Mouse (Mus musculus) liver, adult 2 months (tissue): ENCODE results near the gene Nsd2. TPM values are rescaled to one million over a fixed set of nuclear protein-coding genes. Genes with fewer than 3 reads are reported as not detected.
"Not testable (repeated sequence)": the region's sequence is repeated elsewhere in the genome, so short reads cannot be mapped to it uniquely, and the experiment has no call there.

Source experiments
- DNase-seq: peaks from one replicate; pipeline ENCODE4 v3.0.0-alpha.2; 2011; ENCODE audit warnings: low read depth, low spot score; ENCODE audit errors: extremely low read depth
- H3K27ac ChIP-seq: fragments of 200-500 bp; replicated peaks from 2 replicates; pipeline ENCODE4 v1.5.1; 2012; ENCODE audit warnings: low read depth, mild to moderate bottlenecking, control low read depth, inconsistent platforms, low read length; ENCODE audit not compliant: insufficient read depth
- H3K27me3 ChIP-seq: fragments of 200-500 bp; 2 replicates; pipeline ENCODE4 v1.6.1; 2012; ENCODE audit warnings: mild to moderate bottlenecking, moderate library complexity, low read length, inconsistent platforms; ENCODE audit not compliant: control insufficient read depth, insufficient read depth
- H3K36me3 ChIP-seq: fragments of 200-500 bp; 2 replicates; pipeline ENCODE4 v1.6.1; 2012; ENCODE audit warnings: low read length, inconsistent platforms; ENCODE audit not compliant: control insufficient read depth, insufficient read depth
- H3K4me1 ChIP-seq: fragments of 200-500 bp; 2 replicates; pipeline ENCODE4 v1.6.1; 2011; ENCODE audit warnings: low read length; ENCODE audit not compliant: control insufficient read depth, insufficient read depth
- H3K4me3 ChIP-seq: fragments of 200-500 bp; 2 replicates; pipeline ENCODE4 v1.5.1; 2011; ENCODE audit warnings: low read depth, mild to moderate bottlenecking, control low read depth, low read length, moderate library complexity; ENCODE audit not compliant: insufficient read depth
- H3K79me2 ChIP-seq: fragments of 200-500 bp; 2 replicates; pipeline ENCODE4 v1.6.1; 2012; ENCODE audit warnings: inconsistent platforms, mild to moderate bottlenecking, low read length, moderate library complexity; ENCODE audit not compliant: control insufficient read depth, insufficient read depth
- H3K9ac ChIP-seq: fragments of 200-500 bp; 2 replicates; pipeline ENCODE4 v1.6.1; 2012; ENCODE audit warnings: low read depth, mild to moderate bottlenecking, control low read depth, inconsistent platforms, low read length
- CTCF ChIP-seq: fragments of 200-500 bp; IDR thresholded peaks from 2 replicates; pipeline ENCODE4 v1.5.1; 2011; ENCODE audit warnings: low read depth, low read length, control low read depth
- WGBS: fragments of 180-500 bp; shearing (Covaris S2); methylation state at CpG from one replicate; pipeline ENCODE4 v1.1.7; 2018; 5-methylcytosine and 5-hydroxymethylcytosine counted together
- polyA plus RNA-seq: library from polyadenylated mRNA; depleted of rRNA; stranded (reverse); fragments of >200 nt; gene quantifications from 2 replicates; pipeline ENCODE4 v1.2.3, GENCODE M21; 2012; rRNA removed
- total RNA-seq: library from RNA; depleted of rRNA; stranded (reverse); fragments of >200 nt; gene quantifications from 2 replicates; pipeline ENCODE4 v1.2.3, GENCODE M21; 2014; rRNA removed

Nsd2 gene
- total and polyA plus RNA-seq, 2 experiments = 2.6 to 9.3 TPM

- H3K4me3 ChIP-seq, H3K27ac ChIP-seq, H3K4me1 ChIP-seq, DNase-seq, H3K79me2 ChIP-seq, H3K9ac ChIP-seq, H3K36me3 ChIP-seq, H3K27me3 ChIP-seq: not testable (repeated sequence)
- peak; percentile 59 for TF ChIP-seq CTCF
- 83% methylated on average over 16 of the region's 16 CpGs for WGBS
These were observed 126.5 kb downstream of the Nsd2 start for GRCm38 (mm10) chr5:33947035-33947434.

Other genes starting within 250 kb of the Nsd2 start
- gene Fam53a, start 191.1 kb upstream of the Nsd2 start, total RNA-seq = 9.4 and 13.0 TPM in 2 replicates
- gene Fam53a, start 191.1 kb upstream of the Nsd2 start, polyA plus RNA-seq = 19.4 and 21.6 TPM in 2 replicates
- gene Gm9903, start 190.8 kb upstream of the Nsd2 start, total RNA-seq = 0.09 and 0.34 TPM in 2 replicates
- gene Gm9903, start 190.8 kb upstream of the Nsd2 start, polyA plus RNA-seq = 0.06 TPM in 1 of 2 replicates, not detected in the other
- gene Slbp, start 168.2 kb upstream of the Nsd2 start, total RNA-seq = 20.7 TPM in 2 replicates
- gene Slbp, start 168.2 kb upstream of the Nsd2 start, polyA plus RNA-seq = 5.6 and 6.3 TPM in 2 replicates
- 0.92 and 2.3 TPM in 2 replicates for gene Tacc3, start 162.6 kb upstream of the Nsd2 start, total RNA-seq
- 0.82 and 1.3 TPM in 2 replicates for gene Tacc3, start 162.6 kb upstream of the Nsd2 start, polyA plus RNA-seq
- gene Tmem129, start 162.3 kb upstream of the Nsd2 start, total RNA-seq = 12.0 and 13.8 TPM in 2 replicates
- 39.8 and 41.0 TPM in 2 replicates for gene Tmem129, start 162.3 kb upstream of the Nsd2 start, polyA plus RNA-seq
- gene Fgfr3, start 99.1 kb upstream of the Nsd2 start, total RNA-seq = 18.8 and 18.9 TPM in 2 replicates
- gene Fgfr3, start 99.1 kb upstream of the Nsd2 start, polyA plus RNA-seq = 47.7 and 57.0 TPM in 2 replicates
- gene Letm1, start 37.9 kb upstream of the Nsd2 start, total RNA-seq = 17.9 and 19.0 TPM in 2 replicates
- gene Letm1, start 37.9 kb upstream of the Nsd2 start, polyA plus RNA-seq = 48.5 and 66.4 TPM in 2 replicates
- 2.6 and 3.7 TPM in 2 replicates for gene Nelfa, start 115.7 kb downstream of the Nsd2 start, total RNA-seq
- gene Nelfa, start 115.7 kb downstream of the Nsd2 start, polyA plus RNA-seq = 13.0 and 16.8 TPM in 2 replicates
- gene Gm1673, start 162.7 kb downstream of the Nsd2 start, total RNA-seq = 0.37 and 1.3 TPM in 2 replicates
- 1.6 and 2.3 TPM in 2 replicates for gene Gm1673, start 162.7 kb downstream of the Nsd2 start, polyA plus RNA-seq
- under 0.01 and 0.07 TPM in 2 replicates for gene Nat8l, start 175.3 kb downstream of the Nsd2 start, total RNA-seq
- gene Nat8l, start 175.3 kb downstream of the Nsd2 start, polyA plus RNA-seq = 0.01 and 0.07 TPM in 2 replicates